Mouse (Mus musculus) retina, embryonic 14.5 days (tissue): ENCODE measurements at regions not wholly inside any gene's neighbourhood (a gene's known extent, or its start where the extent isn't known, plus 50 kb on each side); places are given as distances from the start of the nearest gene placed in this dataset.

Source experiments
- DNase-seq: peaks from one replicate; pipeline ENCODE4 v3.0.0-alpha.2; 2015; ENCODE audit warnings: low spot score

DNA sequence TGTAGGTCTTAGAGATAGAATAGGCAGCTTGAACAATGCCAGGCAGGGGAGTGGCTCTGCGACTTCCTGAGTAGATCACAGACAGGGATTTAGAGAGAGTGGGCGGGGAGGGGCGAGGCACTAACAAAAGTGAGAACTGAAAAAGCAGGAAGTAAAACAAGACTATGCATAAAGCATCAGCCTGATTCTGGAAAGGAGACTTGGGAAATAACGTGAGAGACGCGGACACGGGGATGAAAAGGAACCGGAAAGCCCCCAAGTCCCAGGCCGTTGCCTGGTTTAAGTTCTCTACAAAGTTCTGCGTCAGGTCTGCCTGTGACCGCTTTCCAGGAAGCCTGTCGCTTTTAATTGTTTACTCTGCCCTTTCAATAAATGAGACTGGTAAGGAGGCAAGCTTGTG is 86.3 kb downstream of the D16Ertd472e start:
- peak; percentile 20 for DNase-seq

DNA sequence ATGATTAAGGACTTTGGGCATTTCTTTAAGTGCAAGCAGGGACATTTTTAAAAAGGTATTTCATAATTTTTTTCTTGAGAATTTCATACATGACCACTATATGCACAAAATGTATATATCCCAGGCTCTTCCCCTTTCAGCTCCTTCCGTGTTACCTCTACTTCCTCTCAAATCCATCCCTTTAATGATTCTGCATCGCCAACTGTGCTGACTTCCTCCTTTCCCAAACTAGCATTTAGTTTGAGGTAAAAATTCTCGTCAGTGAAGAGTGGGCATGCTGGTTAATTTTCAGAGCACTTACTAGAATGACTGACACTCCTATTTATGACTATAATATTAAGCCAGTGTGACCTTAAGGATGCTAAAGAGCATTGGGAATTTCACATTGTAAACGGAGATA is 86.9 kb downstream of the D16Ertd472e start:
- no peak for DNase-seq

DNA sequence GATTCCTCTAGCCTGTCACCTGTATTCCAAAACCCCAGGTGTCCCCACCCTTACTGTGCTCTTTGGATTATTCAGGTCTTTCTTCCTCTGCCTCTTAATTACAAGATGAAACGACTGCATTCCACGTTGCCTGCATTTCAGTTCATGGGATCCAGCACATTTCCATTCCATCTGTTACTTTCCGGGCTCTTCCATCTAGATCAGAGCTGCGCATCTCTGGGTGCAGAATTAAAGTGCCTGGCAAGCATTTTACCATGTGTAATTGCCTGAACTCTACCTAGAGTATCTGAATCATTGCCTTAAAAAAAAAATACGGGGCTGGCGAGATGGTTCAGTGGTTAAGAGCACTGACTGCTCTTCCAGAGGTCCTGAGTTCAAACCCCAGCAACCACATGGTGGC is 90.0 kb downstream of the D16Ertd472e start:
- no peak for DNase-seq

DNA sequence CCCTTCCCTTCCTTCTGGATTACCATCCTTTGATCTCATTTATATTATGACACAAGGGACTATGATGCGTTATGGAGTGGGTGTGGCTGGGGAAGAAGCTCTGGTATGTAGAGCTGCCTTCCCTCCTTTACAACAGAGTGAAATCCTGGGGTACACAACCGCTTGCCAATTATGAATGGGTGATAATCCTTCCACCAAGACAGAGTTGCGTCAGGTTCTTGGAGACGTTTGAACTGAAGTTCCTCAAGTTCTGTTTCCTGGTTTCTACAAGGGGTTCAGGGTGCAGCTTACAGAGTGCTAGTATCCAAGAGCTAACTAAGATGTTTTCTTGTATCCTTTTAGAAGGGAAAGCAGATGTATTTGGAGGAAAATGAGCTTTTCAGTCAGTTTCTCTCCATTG is 92.2 kb downstream of the D16Ertd472e start:
- no peak for DNase-seq

DNA sequence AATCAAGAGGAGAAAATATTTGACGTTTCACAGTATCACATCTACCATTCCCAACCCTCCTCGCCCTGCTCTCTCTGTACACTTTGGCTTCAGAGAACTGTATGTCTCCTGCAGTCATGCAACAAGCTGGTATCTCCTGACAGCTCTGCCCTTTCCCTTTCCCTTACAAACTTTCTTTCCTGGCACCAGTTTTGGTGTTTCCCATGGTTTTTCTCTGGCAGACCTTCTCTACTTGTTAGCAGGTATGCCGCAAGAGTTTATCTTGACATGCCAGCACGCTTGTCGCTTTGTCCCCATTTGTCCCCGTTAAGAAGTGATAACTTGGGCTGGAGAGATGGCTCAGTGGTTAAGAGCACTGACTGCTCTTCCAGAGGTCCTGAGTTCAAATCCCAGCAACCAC is 94.9 kb downstream of the D16Ertd472e start:
- no peak for DNase-seq

DNA sequence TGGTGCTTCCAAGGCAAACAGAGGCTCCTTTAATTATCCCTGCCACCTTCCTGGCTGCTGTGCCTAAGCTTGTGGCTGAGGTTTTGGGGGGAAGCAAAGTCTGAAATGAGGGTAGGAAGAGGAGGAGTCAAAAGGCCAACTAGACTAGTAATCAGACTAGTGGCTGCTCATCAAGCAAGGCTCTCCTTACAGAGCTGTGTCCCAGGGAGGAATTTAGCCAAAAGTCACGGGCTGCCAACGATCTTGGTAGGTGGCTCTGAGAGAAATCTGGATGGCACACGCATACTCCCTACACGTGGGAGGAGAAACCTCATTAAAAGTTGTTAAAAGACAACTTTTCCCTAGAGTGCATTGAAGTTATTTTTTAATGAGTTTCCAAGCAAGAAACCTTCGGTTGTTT is 95.4 kb downstream of the D16Ertd472e start:
- DNase-seq, result no peak

GRCm38 (mm10) chr16:78480261-78480660 is 96.2 kb downstream of the D16Ertd472e start:
- DNase-seq, result no peak

- DNase-seq, result no peak
Observed at GRCm38 (mm10) chr16:78473456-78473855, 96.5 kb upstream of the Btg3 start.

- DNase-seq, result no peak
Observed at GRCm38 (mm10) chr16:78459996-78460395, 83.0 kb upstream of the Btg3 start.

- DNase-seq, result peak; percentile 37
Observed at GRCm38 (mm10) chr16:78457731-78458151, 80.7 kb upstream of the Btg3 start.

GRCm38 (mm10) chr16:78456345-78456744 is 79.4 kb upstream of the Btg3 start:
- DNase-seq, result no peak

DNA sequence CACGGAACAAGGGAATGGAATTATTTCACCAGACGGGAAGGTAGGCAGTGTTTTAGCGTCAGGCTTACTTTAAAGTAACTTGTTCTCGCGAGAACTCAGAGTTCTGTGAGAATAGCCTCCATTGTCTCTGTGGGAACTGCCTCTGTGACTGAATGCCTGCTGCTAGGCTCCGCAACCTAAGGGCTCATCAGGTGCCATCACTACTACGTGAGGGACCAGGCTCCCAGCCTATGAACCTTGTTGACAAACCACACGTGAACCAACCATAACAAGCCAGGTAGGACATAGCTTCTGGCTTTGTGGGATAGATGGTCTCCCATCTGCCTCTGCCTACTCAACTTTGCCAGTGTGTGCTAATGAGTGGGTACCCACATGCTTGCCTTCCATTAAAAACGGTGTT is 77.5 kb upstream of the Btg3 start:
- DNase-seq, result no peak

GRCm38 (mm10) chr16:78452303-78452702 is 75.3 kb upstream of the Btg3 start:
- peak; percentile 94 for DNase-seq

- DNase-seq, result no peak
Observed at GRCm38 (mm10) chr16:78451750-78452149, 74.8 kb upstream of the Btg3 start.

DNA sequence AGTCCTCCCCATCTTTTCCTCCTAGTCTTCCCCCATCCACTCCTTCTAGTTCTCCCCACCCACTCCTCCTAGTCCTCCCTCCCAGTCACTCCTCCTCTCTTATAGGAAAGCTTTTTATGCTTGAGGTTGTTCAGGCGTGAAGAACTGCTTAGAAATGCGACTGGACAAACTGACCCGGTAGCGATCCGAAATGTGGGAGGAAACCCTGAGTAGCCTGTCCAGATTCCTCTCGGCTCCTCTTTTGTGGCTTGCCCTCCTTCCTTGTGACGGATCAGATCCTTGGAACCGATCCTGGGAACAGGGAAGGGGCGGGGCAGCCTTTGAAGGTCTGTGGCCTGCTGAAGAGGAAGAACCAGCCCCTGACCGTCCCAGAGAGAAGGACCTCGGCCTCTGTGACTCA is 74.3 kb upstream of the Btg3 start:
- no peak for DNase-seq

DNA sequence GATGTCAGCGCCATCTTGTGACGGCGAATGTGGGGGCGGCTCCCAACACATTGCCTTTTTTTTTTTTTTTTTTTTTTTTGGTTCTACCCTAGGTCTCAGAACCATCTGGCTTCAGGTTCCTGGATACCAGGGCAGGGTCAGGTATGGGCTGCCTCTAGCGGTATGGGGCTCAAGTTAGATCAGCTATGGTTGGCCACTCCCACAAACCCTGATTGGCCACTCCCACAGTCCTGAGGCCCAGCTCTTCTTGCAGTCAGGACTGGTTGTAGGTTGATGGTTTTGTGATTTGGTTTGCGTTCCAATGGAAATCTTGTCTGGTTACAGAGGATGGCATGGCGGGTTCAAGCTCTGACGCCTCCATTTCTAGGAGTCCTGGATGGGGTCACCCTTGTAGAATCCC is 72.2 kb upstream of the Btg3 start:
- DNase-seq, result no peak

GRCm38 (mm10) chr16:78443262-78443661 is 66.3 kb upstream of the Btg3 start:
- DNase-seq, result no peak

DNA sequence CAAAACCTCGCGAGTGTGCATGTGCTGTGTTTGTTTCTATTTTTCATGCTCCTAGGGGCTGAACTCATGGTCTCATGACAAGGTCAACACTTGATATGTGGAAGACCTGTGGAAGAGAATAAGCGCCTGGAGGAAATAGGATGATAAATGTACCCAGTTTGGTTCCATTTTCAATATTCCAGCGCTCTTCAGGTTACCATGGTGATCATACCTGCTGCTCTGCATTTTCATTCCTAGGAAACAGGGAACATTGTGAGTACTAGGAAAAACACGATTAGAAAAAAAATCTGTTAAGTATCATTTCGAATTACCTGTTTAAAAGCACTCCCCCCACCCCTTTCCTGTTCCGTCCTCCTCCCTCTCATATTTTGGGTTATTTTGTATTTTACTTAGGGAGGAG is 65.8 kb upstream of the Btg3 start:
- no peak for DNase-seq

DNA sequence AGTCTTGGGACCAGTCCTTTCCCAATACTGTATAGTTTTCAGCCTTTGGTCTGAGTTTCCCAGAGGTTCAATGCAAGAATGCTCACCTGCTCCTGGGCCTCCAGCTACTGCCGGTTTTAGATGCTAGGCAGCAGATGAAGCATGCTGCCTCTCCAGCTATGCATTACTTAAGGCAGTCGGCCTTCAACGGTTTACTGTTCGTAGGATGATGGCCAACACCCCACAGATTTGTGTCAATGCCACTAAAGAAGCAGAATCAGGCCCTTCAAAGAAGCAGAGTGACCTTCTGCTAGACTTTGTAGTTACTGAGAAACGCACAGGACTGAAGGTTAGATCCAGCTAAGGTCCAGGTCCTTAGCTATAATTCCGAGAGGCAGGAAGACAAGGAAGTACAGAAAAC is 65.0 kb upstream of the Btg3 start:
- no peak for DNase-seq

DNA sequence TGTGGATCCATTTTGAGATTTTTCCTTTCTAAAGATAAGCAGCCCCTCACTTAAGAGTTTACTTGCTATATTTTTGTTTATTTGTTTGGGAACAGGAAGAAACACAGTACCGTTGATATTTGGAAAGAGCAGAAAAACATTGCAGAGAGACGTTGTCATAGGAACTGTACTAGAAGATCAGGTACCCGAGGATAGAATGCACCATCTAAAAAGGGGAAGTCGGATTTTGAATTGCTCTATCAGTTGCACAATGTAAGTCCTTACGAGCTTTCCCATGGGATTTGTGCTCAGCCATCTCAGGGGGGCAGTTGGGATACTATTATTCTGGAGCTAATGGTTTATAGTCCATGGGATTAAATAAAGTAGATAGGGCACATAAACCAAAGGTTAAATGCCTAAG is 58.7 kb upstream of the Btg3 start:
- no peak for DNase-seq

DNA sequence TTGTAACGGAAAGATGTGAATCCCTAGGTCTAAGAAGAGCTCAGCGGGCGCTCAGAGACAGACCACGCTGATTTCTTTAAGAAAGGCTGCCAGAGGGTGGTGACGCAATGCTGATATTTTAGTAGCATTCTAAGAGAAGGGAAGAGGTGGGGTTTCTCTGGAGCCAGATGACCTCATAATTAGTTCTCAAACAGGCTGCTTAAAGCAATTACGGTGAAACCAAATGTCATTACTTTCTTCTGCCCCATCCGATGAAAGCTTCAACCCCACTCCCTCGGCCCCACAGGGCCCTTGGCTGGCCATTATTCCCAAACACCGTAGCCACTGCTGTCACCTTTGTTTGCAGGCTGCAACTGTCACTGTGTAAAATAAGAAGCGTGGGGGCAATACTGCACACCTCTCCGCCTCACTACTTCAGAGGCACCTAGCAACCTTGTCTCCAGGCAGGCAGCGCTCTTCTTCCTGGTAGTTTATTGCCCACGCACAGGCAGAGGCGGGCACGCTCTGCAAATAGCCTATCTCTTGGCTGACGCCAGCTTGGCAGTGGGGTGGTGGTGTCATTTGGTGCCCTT is 50.6 kb upstream of the Btg3 start:
- peak; percentile 42 for DNase-seq
